Mouse (Mus musculus): ENCODE measurements around the gene Epha4.

DNA sequence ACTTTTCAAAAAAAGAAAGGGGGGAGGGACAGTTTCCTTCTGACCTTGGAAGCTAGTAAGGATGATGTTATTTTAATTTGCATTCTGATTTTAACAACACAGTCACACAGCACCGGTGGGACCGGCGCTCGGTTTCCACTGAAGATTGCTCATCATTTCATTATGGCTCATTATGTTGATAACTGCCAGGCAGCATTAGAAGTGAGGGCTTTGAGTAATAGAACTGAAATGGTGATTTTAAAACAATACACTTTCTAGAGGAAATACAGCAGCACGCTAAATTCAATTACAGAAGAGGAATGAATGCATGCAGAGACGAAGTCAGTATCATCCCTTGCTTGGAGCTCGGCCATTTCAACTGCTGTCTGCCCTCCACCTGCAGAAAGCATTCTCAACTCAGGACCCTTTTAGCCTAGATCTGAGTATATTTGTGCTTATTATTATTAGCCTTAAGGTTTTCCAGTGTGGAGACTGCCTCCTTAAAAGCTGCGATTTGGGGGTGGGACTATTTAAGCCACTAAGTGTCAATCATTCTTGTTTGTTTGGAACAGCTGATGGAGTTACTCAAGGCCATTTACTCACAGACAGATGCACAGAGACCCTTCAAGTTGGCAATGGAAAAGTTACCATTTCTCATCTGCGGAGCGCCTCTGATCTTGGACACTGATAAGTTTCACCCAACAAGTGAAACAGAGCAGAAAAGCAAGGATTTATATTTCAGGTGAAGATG is 76.8 kb downstream of the Epha4 start:
- TF ChIP-seq CTCF (IDR thresholded peaks at IDR 0.05; ENCODE audit: insufficient read depth, low read depth, low read length) (no peak), POLR2A (IDR thresholded peaks at IDR 0.05; ENCODE audit: insufficient read depth, low read depth, low read length) (no peak)
